Mouse (Mus musculus) heart, postnatal 0 days (tissue): ENCODE results near the gene Olfr522. TPM values are rescaled to one million over a fixed set of nuclear protein-coding genes. Genes with fewer than 3 reads are reported as not detected.
"Not testable (repeated sequence)": the region's sequence is repeated elsewhere in the genome, so short reads cannot be mapped to it uniquely, and the experiment has no call there.

ENCODE experiments used
- ATAC-seq: fragments of 200-750 bp; cut with Nextera tagmentation; 2 replicates; pipeline ENCODE4 v1.8.0; 2017; ENCODE audit warnings: low read depth, moderate number of reproducible peaks, moderate library complexity; ENCODE audit not compliant: insufficient read depth
- DNase-seq: peaks from one replicate; pipeline ENCODE4 v3.0.0-alpha.2; 2016; ENCODE audit warnings: low spot score
- H3K27ac ChIP-seq: fragments of 300-500 bp; sonication (generic); 2 replicates; pipeline ENCODE4 v1.5.1; 2014; ENCODE audit warnings: low read depth, mild to moderate bottlenecking
- H3K27me3 ChIP-seq: fragments of 300-500 bp; sonication (generic); 2 replicates; pipeline ENCODE4 v1.6.1; 2014; ENCODE audit warnings: low read length, mixed read lengths; ENCODE audit not compliant: control insufficient read depth, insufficient read depth
- H3K36me3 ChIP-seq: fragments of 300-500 bp; sonication (generic); replicated peaks from 2 replicates; pipeline ENCODE4 v1.6.1; 2014; ENCODE audit warnings: low read length, mixed read lengths; ENCODE audit not compliant: control insufficient read depth, insufficient read depth
- H3K4me1 ChIP-seq: fragments of 300-500 bp; sonication (generic); 2 replicates; pipeline ENCODE4 v1.6.1; 2014; ENCODE audit warnings: antibody characterized with exemption; ENCODE audit not compliant: control insufficient read depth, insufficient read depth
- H3K4me2 ChIP-seq: fragments of 300-500 bp; sonication (generic); 2 replicates; pipeline ENCODE4 v1.6.1; 2014; ENCODE audit warnings: low read depth, mild to moderate bottlenecking, low read length, moderate library complexity
- H3K4me3 ChIP-seq: fragments of 300-500 bp; sonication (generic); 2 replicates; pipeline ENCODE4 v1.5.1; 2014; ENCODE audit warnings: low read depth, low read length
- H3K9ac ChIP-seq: fragments of 300-500 bp; sonication (generic); replicated peaks from 2 replicates; pipeline ENCODE4 v1.6.1; 2014; ENCODE audit warnings: low read depth, low read length, mixed read lengths
- H3K9me3 ChIP-seq: fragments of 300-500 bp; sonication (generic); replicated peaks from 2 replicates; pipeline ENCODE4 v1.6.1; 2016; ENCODE audit warnings: low read length; ENCODE audit not compliant: control insufficient read depth
- CTCF ChIP-seq: IDR thresholded peaks from 2 replicates; pipeline ENCODE4 v1.5.1; 2016; ENCODE audit warnings: antibody characterized with exemption, control low read depth, low read depth
- EP300 ChIP-seq: IDR thresholded peaks from 2 replicates; pipeline ENCODE4 v1.6.1; 2016; ENCODE audit warnings: antibody characterized with exemption, low read depth
- WGBS: fragments of 180-500 bp; shearing (Covaris S2); extraction: QIAGEN DNeasy Blood & Tissue Kit; methylation state at CpG from one replicate; pipeline ENCODE4 v1.1.7; 2014; 5-methylcytosine and 5-hydroxymethylcytosine counted together
- polyA plus RNA-seq: library from polyadenylated mRNA; unstranded; fragments of >200 nt; fragmentation: Nextera tagmentation; extraction: Ambion mirVana; gene quantifications from 2 replicates; pipeline ENCODE4 v1.2.1, GENCODE M21; 2015
- total RNA-seq: library from RNA; depleted of rRNA; stranded (reverse); fragments of >200 nt; gene quantifications from 2 replicates; pipeline ENCODE4 v1.2.3, GENCODE M21; 2014; ENCODE audit warnings: low replicate concordance

Olfr522 gene
- total and polyA plus RNA-seq, 2 experiments from 2014 or later: not detected

- Histone ChIP-seq H3K4me1 (peaks cover 7% of the 10 kb centered on the region), H3K36me3 (no peaks in the 10 kb centered on the region), H3K27me3 (no peaks in the 10 kb centered on the region), H3K4me3 (peak within 1 kb of the TSS; percentile 83), H3K27ac (peak within 1 kb of the TSS; percentile 84), H3K4me2 (peak within 1 kb of the TSS; percentile 95), H3K9me3 (no peaks in the 10 kb centered on the region), H3K9ac (peak within 1 kb of the TSS; percentile 72)
- WGBS: 2% methylated on average over 39 of the region's 39 CpGs
- ATAC-seq (peak; percentile 98), DNase-seq (peak; percentile 89)
- TF ChIP-seq CTCF (no peak), EP300 (peak; percentile 45; the same call in 1 of the 2 replicates)
Observed at GRCm38 (mm10) chr7:140137135-140138020, 27.2 kb downstream of the Olfr522 start, which contains the start of gene Mtg1. TSS of gene Mtg1 (plus strand) at chr7:140137564.

GRCm38 (mm10) chr7:140135106-140135770, 29.3 kb downstream of the Olfr522 start:
- Histone ChIP-seq H3K9ac (no peak overlapping the region), H3K36me3 (peaks cover 4% of the 10 kb centered on the region), H3K27ac (no peak overlapping the region), H3K9me3 (no peaks in the 10 kb centered on the region), H3K4me3 (no peak overlapping the region), H3K4me2 (no peak overlapping the region), H3K4me1 (peaks cover 7% of the 10 kb centered on the region), H3K27me3 (no peaks in the 10 kb centered on the region)
- ATAC-seq (no peak), DNase-seq (no peak)
- TF ChIP-seq CTCF (no peak), EP300 (no peak)
- WGBS: 83% methylated on average over 5 of the region's 5 CpGs

GRCm38 (mm10) chr7:140134033-140134432, 30.5 kb downstream of the Olfr522 start:
- ATAC-seq, H3K27ac ChIP-seq, H3K4me3 ChIP-seq, H3K27me3 ChIP-seq, H3K4me1 ChIP-seq, H3K4me2 ChIP-seq, H3K9ac ChIP-seq, DNase-seq, H3K9me3 ChIP-seq: not testable (repeated sequence)
- 87% methylated on average over 5 of the region's 7 CpGs for WGBS
- peaks cover 11% of the 10 kb centered on the region for H3K36me3 ChIP-seq

DNA sequence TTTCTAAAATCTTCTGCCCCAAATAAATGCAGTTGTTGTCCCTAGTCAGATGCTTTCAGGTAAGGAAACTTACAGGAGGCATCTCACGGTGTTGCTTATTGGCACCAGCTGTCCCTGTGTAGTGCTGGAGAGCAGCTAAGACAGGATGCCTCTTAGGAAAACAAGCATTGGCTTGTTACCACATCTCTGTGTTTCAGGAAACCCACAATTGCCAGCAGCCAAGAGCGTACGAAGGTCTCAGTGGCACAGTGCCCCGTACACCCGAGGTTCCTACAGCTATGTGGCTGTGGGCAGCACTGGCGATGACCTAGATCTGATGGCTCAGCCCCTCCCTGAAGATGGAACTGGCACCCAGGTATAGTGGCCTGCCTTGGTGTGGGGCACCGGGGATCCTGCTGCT, 32.4 kb downstream of the Olfr522 start:
- DNase-seq, ATAC-seq, H3K4me1 ChIP-seq, H3K9ac ChIP-seq, H3K27ac ChIP-seq, H3K9me3 ChIP-seq, H3K4me3 ChIP-seq, H3K4me2 ChIP-seq, H3K27me3 ChIP-seq: not testable (repeated sequence)
- H3K36me3 ChIP-seq: peaks cover 11% of the 10 kb centered on the region
- 83% methylated on average over 6 of the region's 7 CpGs for WGBS

- no peak overlapping the region for H3K27ac ChIP-seq
- no peak for DNase-seq
- TF ChIP-seq EP300 (no peak), CTCF (no peak)
- H3K9ac ChIP-seq: no peak overlapping the region
- no peaks in the 10 kb centered on the region for H3K27me3 ChIP-seq
- whole genome bisulfite sequencing: 80% methylated on average over 2 of the region's 2 CpGs
- H3K36me3 ChIP-seq: peaks cover 11% of the 10 kb centered on the region
- no peak overlapping the region for H3K4me3 ChIP-seq
- H3K9me3 ChIP-seq: no peaks in the 10 kb centered on the region
- ATAC-seq: no peak
- H3K4me1 ChIP-seq: peaks cover 6% of the 10 kb centered on the region; the same call in 1 of the 2 replicates
- no peak overlapping the region for H3K4me2 ChIP-seq
Observed at GRCm38 (mm10) chr7:140127911-140128310, 36.7 kb downstream of the Olfr522 start.
